Comparison of ENCODE assay signal across 8 mouse cellular contexts in genomic region chr11:49727877-49728276, GRCm38 (mm10). TPM values are rescaled to one million over a fixed set of nuclear protein-coding genes. Genes with fewer than 3 reads are reported as not detected.
DNase-seq lines count a peak whose midpoint lies in the region; ATAC-seq lines count a peak whose summit lies in the region.

No protein-coding gene starts in this region.

- no peak for ATAC-seq in kidney, embryonic 15.5 days (replicated peaks; ENCODE audit: low FRiP score)
- no peak for ATAC-seq in embryonic facial prominence, embryonic 11.5 days (replicated peaks; ENCODE audit: insufficient number of reproducible peaks, low FRiP score, low TSS enrichment, low read depth)
- ATAC-seq in midbrain, embryonic 11.5 days (ENCODE audit: low FRiP score): no peak

- DNase-seq in kidney, adult 18-20 months: peak; percentile 56
- DNase-seq in adrenal gland, postnatal 10 days: peak; percentile 70
- peak; percentile 76 for DNase-seq in embryonic facial prominence, embryonic 11.5 days (ENCODE audit: low spot score)
- peak; percentile 61 to 66 for DNase-seq in heart, postnatal 36 days
- peak; percentile 59 to 60 for DNase-seq in left cerebral cortex, adult 18-20 months (ENCODE audit: low spot score in 2 of 2)
- peak; percentile 89 for DNase-seq in midbrain, embryonic 11.5 days (ENCODE audit: low spot score, missing footprints)
- DNase-seq in spleen, postnatal 10 days (ENCODE audit: low spot score in 2 of 2): peak; percentile 22 to 70

- no peak overlapping the region for H3K4me3 ChIP-seq in kidney, embryonic 15.5 days (replicated peaks)
- H3K4me3 ChIP-seq in embryonic facial prominence, embryonic 11.5 days (ENCODE audit: low read depth, low read length): no peak overlapping the region
- no peak overlapping the region for H3K4me3 ChIP-seq in midbrain, embryonic 11.5 days (ENCODE audit: low read depth, low read length)

- no peak overlapping the region for H3K4me2 ChIP-seq in kidney, embryonic 15.5 days
- H3K4me2 ChIP-seq in embryonic facial prominence, embryonic 11.5 days (ENCODE audit: low read depth, low read length): no peak overlapping the region
- no peak overlapping the region for H3K4me2 ChIP-seq in midbrain, embryonic 11.5 days

- no peaks in the 10 kb centered on the region for H3K36me3 ChIP-seq in kidney, embryonic 15.5 days
- no peaks in the 10 kb centered on the region for H3K36me3 ChIP-seq in embryonic facial prominence, embryonic 11.5 days (replicated peaks; ENCODE audit: control insufficient read depth, insufficient read depth, low read depth, low read length)
- H3K36me3 ChIP-seq in midbrain, embryonic 11.5 days (ENCODE audit: control insufficient read depth, insufficient read depth, low read length): no peaks in the 10 kb centered on the region

- no peak overlapping the region for H3K27ac ChIP-seq in kidney, embryonic 15.5 days
- H3K27ac ChIP-seq in embryonic facial prominence, embryonic 11.5 days (replicated peaks; ENCODE audit: low read depth, low read length): no peak overlapping the region
- H3K27ac ChIP-seq in midbrain, embryonic 11.5 days (ENCODE audit: low read depth, low read length): no peak overlapping the region

- no peak overlapping the region for H3K9ac ChIP-seq in kidney, embryonic 15.5 days
- no peak overlapping the region for H3K9ac ChIP-seq in embryonic facial prominence, embryonic 11.5 days (replicated peaks; ENCODE audit: low read length)
- no peak overlapping the region for H3K9ac ChIP-seq in midbrain, embryonic 11.5 days (ENCODE audit: low read length)

- H3K4me1 ChIP-seq in kidney, embryonic 15.5 days: no peaks in the 10 kb centered on the region
- no peaks in the 10 kb centered on the region for H3K4me1 ChIP-seq in embryonic facial prominence, embryonic 11.5 days (ENCODE audit: control insufficient read depth, insufficient read depth, low read length)
- no peaks in the 10 kb centered on the region for H3K4me1 ChIP-seq in midbrain, embryonic 11.5 days (ENCODE audit: control insufficient read depth, insufficient read depth, low read length)

- 17% methylated on average over 3 of the region's 3 CpGs for WGBS in kidney, embryonic 15.5 days
- 18% methylated on average over 3 of the region's 3 CpGs for WGBS in embryonic facial prominence, embryonic 11.5 days
- 12% methylated on average over 3 of the region's 3 CpGs for WGBS in midbrain, embryonic 11.5 days

- H3K27me3 ChIP-seq in kidney, embryonic 15.5 days: no peaks in the 10 kb centered on the region
- no peaks in the 10 kb centered on the region for H3K27me3 ChIP-seq in embryonic facial prominence, embryonic 11.5 days (ENCODE audit: control insufficient read depth, insufficient read depth, low read length)
- no peaks in the 10 kb centered on the region for H3K27me3 ChIP-seq in midbrain, embryonic 11.5 days (ENCODE audit: control insufficient read depth, insufficient read depth, low read length)

- intact Hi-C loops in heart, postnatal 36 days (cut with DNase I): loop anchor here (1.0 to 5.0 kb wide), 4 partner anchors 27 to 141 kb away; no protein-coding TSS in a partner anchor

- no peaks in the 10 kb centered on the region for H3K9me3 ChIP-seq in kidney, embryonic 15.5 days (replicated peaks)
- H3K9me3 ChIP-seq in embryonic facial prominence, embryonic 11.5 days (replicated peaks; ENCODE audit: control insufficient read depth, low read length): no peaks in the 10 kb centered on the region
- no peaks in the 10 kb centered on the region for H3K9me3 ChIP-seq in midbrain, embryonic 11.5 days (ENCODE audit: control insufficient read depth, low read length)

RNA-seq across cellular contexts. Expression of gene Cnot6, which starts 15.4 kb away (rescaled TPM):
- polyA plus RNA-seq in kidney, embryonic 15.5 days (2015; fragmentation: Nextera tagmentation; extraction: Ambion mirVana): 67.1 and 70.8 TPM in 2 replicates
- 10 to 100 TPM; 51.1 to 61.2 TPM for total RNA-seq in adrenal gland, postnatal 10 days (2021)
- 49.9 and 56.5 TPM in 2 replicates for polyA plus RNA-seq in embryonic facial prominence, embryonic 11.5 days (2014; fragmentation: Nextera tagmentation; extraction: Ambion mirVana)
- total RNA-seq in heart, postnatal 36 days (2021): 10 to 100 TPM; 20.4 to 21.3 TPM
- total RNA-seq in left cerebral cortex, adult 18-20 months (2021): 10 to 100 TPM; 50.2 to 56.0 TPM
- polyA plus RNA-seq in midbrain, embryonic 11.5 days (2014; fragmentation: Nextera tagmentation; extraction: Ambion mirVana): 55.9 and 60.1 TPM in 2 replicates
